Mouse (Mus musculus) spleen, adult 2 months (tissue): ENCODE measurements around the gene Papss1.

ENCODE experiments used
- CTCF ChIP-seq: fragments of 200-500 bp; IDR thresholded peaks from 2 replicates; pipeline ENCODE4 v1.5.1; 2011; ENCODE audit warnings: mild to moderate bottlenecking, inconsistent platforms; ENCODE audit not compliant: insufficient read depth, insufficient read length, insufficient replicate concordance; ENCODE audit errors: extremely low read depth
- POLR2A ChIP-seq: fragments of 200-500 bp; IDR thresholded peaks from 2 replicates; pipeline ENCODE4 v1.6.1; 2011; ENCODE audit warnings: low read depth, low read length, inconsistent platforms

DNA sequence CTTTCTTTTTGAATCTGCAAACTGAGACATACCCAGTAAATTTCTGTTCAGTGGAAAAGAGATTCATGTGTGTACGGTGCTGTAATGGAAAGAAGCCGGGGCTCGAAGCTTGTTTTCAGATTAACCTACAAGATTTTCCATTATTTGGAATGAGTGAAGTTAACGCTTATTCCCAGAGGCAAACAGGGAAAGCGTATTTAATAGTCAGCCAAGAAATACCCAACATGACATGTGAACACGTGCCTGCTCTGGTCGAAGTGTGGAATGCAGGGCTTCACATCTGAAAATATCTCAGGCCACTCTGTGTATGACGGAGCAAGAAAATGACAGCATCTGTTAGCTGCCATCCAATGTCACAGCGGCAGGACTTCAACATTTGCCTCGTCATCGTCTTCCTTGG lies 125.4 kb downstream of the Papss1 start:
- TF ChIP-seq CTCF = no peak
- TF ChIP-seq POLR2A = no peak
